Mouse (Mus musculus) heart, embryonic 15.5 days (tissue): ENCODE measurements at regions not wholly inside any gene's neighbourhood (a gene's known extent, or its start where the extent isn't known, plus 50 kb on each side); places are given as distances from the start of the nearest gene placed in this dataset.
A peak's percentile ranks its signal among the peaks of the same experiment; 100 is the strongest.

ENCODE experiments used
- ATAC-seq: fragments of 200-750 bp; cut with Nextera tagmentation; replicated peaks from 2 replicates; pipeline ENCODE4 v1.8.0; 2017; ENCODE audit warnings: low read depth, moderate TSS enrichment; ENCODE audit not compliant: insufficient number of reproducible peaks, insufficient read depth, low FRiP score
- H3K27ac ChIP-seq: fragments of 300-500 bp; sonication (generic); 2 replicates; pipeline ENCODE4 v1.5.1; 2015; ENCODE audit warnings: mild to moderate bottlenecking, inconsistent platforms
- H3K27me3 ChIP-seq: fragments of 300-500 bp; sonication (generic); 2 replicates; pipeline ENCODE4 v1.6.1; 2015; ENCODE audit warnings: inconsistent platforms
- H3K36me3 ChIP-seq: fragments of 300-500 bp; sonication (generic); 2 replicates; pipeline ENCODE4 v1.6.1; 2015; ENCODE audit warnings: mild to moderate bottlenecking, inconsistent platforms
- H3K4me1 ChIP-seq: fragments of 300-500 bp; sonication (generic); replicated peaks from 2 replicates; pipeline ENCODE4 v1.6.1; 2015; ENCODE audit warnings: inconsistent platforms
- H3K4me2 ChIP-seq: fragments of 300-500 bp; sonication (generic); 2 replicates; pipeline ENCODE4 v1.6.1; 2015; ENCODE audit warnings: inconsistent platforms, mild to moderate bottlenecking, moderate library complexity
- H3K4me3 ChIP-seq: fragments of 300-500 bp; sonication (generic); 2 replicates; pipeline ENCODE4 v1.5.1; 2015; ENCODE audit warnings: mild to moderate bottlenecking, inconsistent platforms
- H3K9ac ChIP-seq: fragments of 300-500 bp; sonication (generic); 2 replicates; pipeline ENCODE4 v1.6.1; 2015; ENCODE audit warnings: mild to moderate bottlenecking, inconsistent platforms
- H3K9me3 ChIP-seq: fragments of 300-500 bp; sonication (generic); replicated peaks from 2 replicates; pipeline ENCODE4 v1.6.1; 2016; ENCODE audit warnings: inconsistent platforms
- WGBS: fragments of 180-500 bp; shearing (Covaris S2); methylation state at CpG from one replicate; pipeline ENCODE4 v1.1.7; 2015; ENCODE audit warnings: mixed read lengths; 5-methylcytosine and 5-hydroxymethylcytosine counted together

DNA sequence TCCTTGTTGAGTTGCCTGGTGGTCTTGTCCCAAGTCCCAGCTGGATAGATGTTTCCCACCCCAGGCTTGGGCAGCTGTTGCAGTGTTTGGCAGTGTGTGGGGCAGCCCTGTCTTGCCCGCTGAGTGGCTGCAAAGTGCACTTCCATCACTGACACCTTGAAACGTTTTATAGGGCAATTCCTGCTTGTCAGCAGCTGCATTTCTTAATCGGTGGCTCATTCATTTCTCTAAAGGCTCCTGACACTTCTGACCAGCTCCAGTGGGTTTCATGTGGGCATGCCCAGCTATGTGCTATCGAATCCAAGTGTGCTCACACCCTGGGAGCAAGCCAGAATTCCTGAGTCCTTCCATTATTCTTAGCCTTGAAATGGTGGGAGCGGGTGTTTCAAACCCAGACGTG is 207.7 kb downstream of the Ttc32 start:
- H3K9me3 ChIP-seq = no peaks in the 10 kb centered on the region
- ATAC-seq = peak; percentile 85
- H3K27ac ChIP-seq = peak overlapping the region; percentile 73
- H3K4me1 ChIP-seq = peaks cover 9% of the 10 kb centered on the region
- H3K9ac ChIP-seq = no peak overlapping the region
- no peaks in the 10 kb centered on the region for H3K27me3 ChIP-seq
- 25% methylated on average over 6 of the region's 6 CpGs for WGBS
- H3K4me2 ChIP-seq = no peak overlapping the region
- no peaks in the 10 kb centered on the region for H3K36me3 ChIP-seq
- H3K4me3 ChIP-seq = no peak overlapping the region

DNA sequence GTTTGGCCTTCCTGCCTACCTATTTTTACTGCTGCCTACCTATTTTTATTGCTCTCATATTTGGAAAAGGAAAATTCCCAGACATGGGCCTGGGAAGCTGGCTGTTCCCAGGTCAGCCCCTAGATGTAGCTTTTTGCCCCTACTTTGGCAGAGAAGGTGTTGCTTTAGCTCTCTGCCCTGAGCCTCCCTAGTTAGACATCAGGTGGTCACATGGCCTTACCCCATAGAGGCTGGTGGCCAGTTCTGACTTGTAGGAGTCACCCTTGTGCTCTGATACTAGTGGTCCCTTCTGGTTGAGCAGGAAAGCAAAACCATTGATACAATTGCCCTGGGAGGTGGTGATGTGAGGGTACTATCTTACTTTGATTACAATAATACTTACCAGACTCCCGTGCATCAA is 208.2 kb downstream of the Ttc32 start:
- Histone ChIP-seq H3K9me3 (no peaks in the 10 kb centered on the region), H3K27me3 (no peaks in the 10 kb centered on the region), H3K9ac (no peak overlapping the region), H3K27ac (peak overlapping the region; percentile 73), H3K4me3 (no peak overlapping the region), H3K36me3 (no peaks in the 10 kb centered on the region), H3K4me2 (no peak overlapping the region), H3K4me1 (peaks cover 9% of the 10 kb centered on the region)
- 42% methylated on average over 1 of the region's 1 CpGs for WGBS
- ATAC-seq = no peak; the same call in 1 of the 2 replicates

DNA sequence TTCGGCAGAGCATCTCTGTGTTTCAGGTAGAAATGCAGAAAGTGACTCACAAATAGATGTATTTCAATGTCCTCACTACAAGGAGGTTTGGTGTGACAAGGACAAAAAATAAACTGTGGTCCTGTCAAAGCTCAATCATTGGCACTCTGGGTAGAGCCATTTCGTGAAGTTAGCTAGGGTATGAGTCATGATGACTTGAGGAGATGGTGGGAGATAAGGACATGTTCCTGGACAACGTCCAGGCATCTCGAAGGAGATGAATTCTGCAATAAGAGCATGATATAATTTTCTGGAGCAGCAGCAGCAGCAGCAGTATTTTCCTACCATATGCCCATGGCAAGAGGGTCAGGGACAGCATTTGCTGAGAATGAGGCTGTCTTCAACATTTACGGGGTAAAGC is 217.7 kb downstream of the Ttc32 start:
- H3K36me3 ChIP-seq = no peaks in the 10 kb centered on the region
- H3K4me1 ChIP-seq = no peaks in the 10 kb centered on the region
- H3K4me3 ChIP-seq = no peak overlapping the region
- 54% methylated on average over 5 of the region's 5 CpGs for WGBS
- H3K9ac ChIP-seq = no peak overlapping the region
- H3K4me2 ChIP-seq = no peak overlapping the region
- no peak for ATAC-seq
- H3K27me3 ChIP-seq = no peaks in the 10 kb centered on the region
- H3K9me3 ChIP-seq = no peaks in the 10 kb centered on the region
- H3K27ac ChIP-seq = no peak overlapping the region

GRCm38 (mm10) chr12:9251772-9252171 is 222.0 kb downstream of the Ttc32 start:
- no peak overlapping the region for H3K4me2 ChIP-seq
- peaks cover 8% of the 10 kb centered on the region; the same call in 1 of the 2 replicates for H3K4me1 ChIP-seq
- H3K36me3 ChIP-seq = no peaks in the 10 kb centered on the region
- 20% methylated on average over 5 of the region's 5 CpGs for whole genome bisulfite sequencing
- no peak overlapping the region for H3K4me3 ChIP-seq
- H3K27ac ChIP-seq = no peak overlapping the region
- no peaks in the 10 kb centered on the region for H3K9me3 ChIP-seq
- no peak for ATAC-seq
- H3K9ac ChIP-seq = no peak overlapping the region
- H3K27me3 ChIP-seq = no peaks in the 10 kb centered on the region

DNA sequence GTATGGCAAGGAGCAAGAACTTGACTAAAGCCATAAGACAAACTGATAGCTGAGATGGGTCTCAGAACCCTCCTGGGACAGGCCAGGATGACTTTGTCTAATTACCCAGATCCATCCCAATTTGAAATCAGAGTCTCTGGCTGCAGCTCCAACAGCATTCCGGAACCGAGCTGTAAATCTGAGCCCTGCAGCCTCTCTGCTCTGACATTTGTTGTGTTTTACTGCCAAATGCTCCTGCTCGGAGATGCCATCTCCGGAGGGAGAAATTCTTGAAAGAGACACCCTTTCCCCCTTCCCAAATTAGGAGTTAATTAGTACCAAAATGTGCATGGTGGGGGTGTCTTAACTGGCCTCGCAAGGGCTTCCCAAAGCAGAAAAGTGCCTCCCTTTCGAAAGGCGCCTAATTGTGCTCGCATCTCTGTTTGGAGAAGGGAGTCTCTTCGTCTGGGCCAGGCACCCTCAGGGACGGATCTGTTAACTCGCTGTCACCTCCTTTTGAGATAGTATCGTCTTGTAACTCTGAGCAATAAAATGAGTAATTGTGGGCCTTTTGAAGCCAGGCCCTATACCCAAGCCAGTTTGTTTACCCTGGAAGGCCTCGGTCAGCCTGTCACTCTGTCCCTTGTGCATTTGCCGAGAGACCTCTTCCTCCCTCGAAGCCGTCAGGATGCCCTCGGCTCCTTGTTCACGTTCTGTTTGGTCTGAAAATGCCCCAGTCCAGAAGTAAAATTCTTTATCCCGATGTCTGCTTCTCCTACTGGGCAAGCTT is 223.7 kb downstream of the Ttc32 start:
- Histone ChIP-seq H3K9ac (no peak overlapping the region), H3K4me2 (no peak overlapping the region), H3K4me3 (no peak overlapping the region), H3K9me3 (no peaks in the 10 kb centered on the region), H3K36me3 (no peaks in the 10 kb centered on the region), H3K27ac (no peak overlapping the region), H3K27me3 (no peaks in the 10 kb centered on the region), H3K4me1 (peaks cover 8% of the 10 kb centered on the region; the same call in 1 of the 2 replicates)
- no peak for ATAC-seq
- WGBS = 35% methylated on average over 19 of the region's 19 CpGs

- Histone ChIP-seq H3K4me2 (no peak overlapping the region), H3K4me3 (no peak overlapping the region), H3K36me3 (no peaks in the 10 kb centered on the region), H3K27me3 (no peaks in the 10 kb centered on the region), H3K9me3 (no peaks in the 10 kb centered on the region), H3K27ac (no peak overlapping the region), H3K4me1 (peaks cover 8% of the 10 kb centered on the region; the same call in 1 of the 2 replicates), H3K9ac (no peak overlapping the region)
- ATAC-seq = no peak
- WGBS = 75% methylated on average over 6 of the region's 6 CpGs
Measured at GRCm38 (mm10) chr12:9254301-9254860, 224.6 kb downstream of the Ttc32 start.

DNA sequence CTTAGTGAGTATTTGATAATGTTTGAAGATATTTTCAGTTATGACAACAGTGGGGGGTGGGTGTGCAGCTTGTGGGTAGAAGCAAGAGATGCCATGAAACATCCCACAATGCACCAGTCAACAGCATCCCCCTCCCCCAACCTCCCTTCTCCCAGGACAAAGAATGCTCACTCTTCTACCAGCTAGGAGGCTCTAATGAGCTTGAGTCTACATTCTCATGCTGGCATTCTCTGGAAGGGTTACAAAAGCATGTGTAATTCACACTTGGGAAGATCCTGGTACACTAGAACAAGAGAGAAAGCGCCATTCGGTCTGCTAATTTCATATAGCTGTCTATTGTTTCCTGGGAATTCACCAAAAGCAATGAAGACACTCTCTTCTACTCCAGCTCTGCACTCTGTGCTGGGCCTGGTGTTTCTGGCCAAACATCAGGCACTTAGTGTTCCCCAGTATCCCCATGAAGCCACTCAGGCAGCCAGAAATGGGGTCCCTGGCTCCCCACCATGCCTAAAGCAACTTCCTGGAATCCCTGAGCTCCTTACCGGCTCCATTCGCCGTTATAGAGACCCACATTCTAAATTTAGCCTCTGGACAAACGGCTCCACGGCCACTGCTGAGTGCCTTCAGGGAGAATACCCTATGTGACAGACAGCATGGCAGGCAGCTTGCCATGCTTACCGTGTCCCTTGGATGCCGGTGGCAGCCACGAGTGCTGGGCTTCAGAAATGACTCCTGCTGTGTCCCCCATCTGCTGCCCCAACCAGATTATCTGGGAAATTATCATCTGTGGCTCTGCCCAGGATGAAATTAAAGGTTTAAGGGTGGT is 226.1 kb downstream of the Ttc32 start:
- no peak for ATAC-seq
- Histone ChIP-seq H3K4me1 (peaks cover 8% of the 10 kb centered on the region; the same call in 1 of the 2 replicates), H3K4me3 (no peak overlapping the region), H3K27ac (no peak overlapping the region), H3K9ac (no peak overlapping the region), H3K27me3 (no peaks in the 10 kb centered on the region), H3K36me3 (no peaks in the 10 kb centered on the region), H3K4me2 (peak overlapping the region; percentile 7; the same call in 1 of the 2 replicates), H3K9me3 (no peaks in the 10 kb centered on the region)
- 42% methylated on average over 10 of the region's 10 CpGs for WGBS

- Histone ChIP-seq H3K4me3 (no peak overlapping the region), H3K4me2 (no peak overlapping the region), H3K9ac (no peak overlapping the region), H3K27ac (no peak overlapping the region), H3K4me1 (peaks cover 8% of the 10 kb centered on the region; the same call in 1 of the 2 replicates), H3K36me3 (no peaks in the 10 kb centered on the region), H3K9me3 (no peaks in the 10 kb centered on the region), H3K27me3 (no peaks in the 10 kb centered on the region)
- no peak for ATAC-seq
Measured at GRCm38 (mm10) chr12:9256487-9256820, 226.7 kb downstream of the Ttc32 start.

DNA sequence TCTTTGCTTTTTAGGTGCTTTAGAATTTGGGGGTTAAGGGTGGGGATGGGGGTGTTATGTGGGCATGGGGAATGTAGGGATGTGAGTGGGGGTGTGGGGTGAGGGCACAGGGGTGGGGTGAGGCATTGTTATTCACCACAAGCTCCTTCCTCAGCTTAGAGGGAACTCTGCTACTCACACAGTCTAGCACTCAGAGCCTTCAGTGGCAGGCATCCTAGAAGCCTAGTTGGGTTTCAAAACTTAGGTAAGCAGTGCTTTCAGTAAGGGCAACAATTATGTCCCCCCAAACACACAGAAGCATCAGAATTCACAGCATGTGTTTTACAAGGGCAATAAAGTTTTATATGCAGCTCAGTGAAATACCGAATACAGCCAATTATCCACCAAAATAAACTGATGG is 228.4 kb downstream of the Ttc32 start:
- 92% methylated on average over 1 of the region's 1 CpGs for WGBS
- Histone ChIP-seq H3K4me2 (no peak overlapping the region), H3K27ac (no peak overlapping the region), H3K4me3 (no peak overlapping the region), H3K9ac (no peak overlapping the region), H3K36me3 (no peaks in the 10 kb centered on the region), H3K4me1 (peaks cover 8% of the 10 kb centered on the region; the same call in 1 of the 2 replicates), H3K9me3 (no peaks in the 10 kb centered on the region), H3K27me3 (no peaks in the 10 kb centered on the region)
- ATAC-seq = no peak

DNA sequence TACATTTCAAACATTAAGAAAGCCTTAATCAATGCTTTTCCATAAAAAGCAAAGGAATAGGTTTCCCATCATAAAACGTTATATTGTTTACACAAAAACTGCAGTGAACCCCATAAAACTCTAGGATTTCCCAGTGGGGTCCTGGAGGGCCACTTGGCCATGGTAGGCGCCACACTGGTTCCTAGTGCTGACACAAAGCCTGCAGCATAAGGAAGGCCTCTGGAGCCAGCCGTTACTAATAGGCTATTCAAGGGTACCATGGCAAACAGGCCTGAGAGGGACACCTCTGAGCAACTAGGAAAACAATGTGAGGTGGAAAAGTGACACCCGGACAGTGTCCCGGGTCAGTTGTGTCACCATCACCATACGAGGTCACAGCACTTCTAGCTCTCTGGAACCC is 231.9 kb downstream of the Ttc32 start:
- WGBS = 58% methylated on average over 6 of the region's 6 CpGs
- no peaks in the 10 kb centered on the region for H3K36me3 ChIP-seq

GRCm38 (mm10) chr12:9266221-9266620 is 236.4 kb downstream of the Ttc32 start:
- no peak overlapping the region for H3K9ac ChIP-seq
- WGBS = 71% methylated on average over 4 of the region's 4 CpGs
- no peak overlapping the region for H3K4me3 ChIP-seq
- H3K36me3 ChIP-seq = no peaks in the 10 kb centered on the region
- no peak overlapping the region for H3K27ac ChIP-seq
- no peaks in the 10 kb centered on the region for H3K9me3 ChIP-seq
- no peak overlapping the region for H3K4me2 ChIP-seq
- H3K27me3 ChIP-seq = no peaks in the 10 kb centered on the region
- no peak for ATAC-seq
- peaks cover 6% of the 10 kb centered on the region for H3K4me1 ChIP-seq

More for the DNA sequence above, 231.9 kb downstream of the Ttc32 start:
- Histone ChIP-seq H3K27ac (no peak overlapping the region), H3K9ac (no peak overlapping the region), H3K27me3 (no peaks in the 10 kb centered on the region), H3K4me2 (no peak overlapping the region), H3K4me3 (no peak overlapping the region), H3K4me1 (no peaks in the 10 kb centered on the region), H3K9me3 (no peaks in the 10 kb centered on the region)
- ATAC-seq = no peak
